Mouse (Mus musculus) heart, postnatal 36 days (tissue): ENCODE results near the gene Pigk. TPM values are rescaled to one million over a fixed set of nuclear protein-coding genes. Genes with fewer than 3 reads are reported as not detected.

Experiments used
- total RNA-seq, 2 experiments: library from RNA; stranded (reverse); gene quantifications; 2 replicates each; pipeline ENCODE4 v1.2.3; 2021

The Pigk gene
- total RNA-seq, 2 experiments from 2014 or later, result 25.0 to 25.4 TPM

Other genes starting within 250 kb of the Pigk start
- under 1 TPM; 0.27 to 0.31 TPM for gene Ak5, start 45.7 kb upstream of the Pigk start, total RNA-seq